Mouse (Mus musculus): Measurements from ENCODE around the gene Cygb.
A peak's percentile ranks its signal among the peaks of the same experiment; 100 is the strongest.
"Not testable (repeated sequence)": the region's sequence is repeated elsewhere in the genome, so short reads cannot be mapped to it uniquely, and the experiment has no call there.

Gene Cygb

DNA sequence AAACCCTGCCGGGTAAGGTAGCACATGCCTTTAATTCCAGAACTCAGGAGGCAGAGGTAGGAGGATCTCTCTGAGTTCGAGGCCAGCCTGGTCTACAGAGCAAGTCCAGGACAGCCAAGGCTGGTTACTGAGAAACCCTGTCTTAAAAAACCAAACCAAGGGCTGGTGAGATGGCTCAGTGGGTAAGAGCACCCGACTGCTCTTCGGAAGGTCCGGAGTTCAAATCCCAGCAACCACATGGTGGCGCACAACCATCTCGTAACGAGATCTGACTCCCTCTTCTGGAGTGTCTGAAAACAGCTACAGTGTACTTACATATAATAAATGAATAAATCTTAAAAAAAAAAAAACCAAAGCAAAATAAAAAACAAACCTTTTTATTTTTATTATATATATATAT is 17.5 kb downstream of the Cygb start:
- not testable (repeated sequence) for DNase-seq (ENCODE audit: low spot score in 2 of 2)

DNA sequence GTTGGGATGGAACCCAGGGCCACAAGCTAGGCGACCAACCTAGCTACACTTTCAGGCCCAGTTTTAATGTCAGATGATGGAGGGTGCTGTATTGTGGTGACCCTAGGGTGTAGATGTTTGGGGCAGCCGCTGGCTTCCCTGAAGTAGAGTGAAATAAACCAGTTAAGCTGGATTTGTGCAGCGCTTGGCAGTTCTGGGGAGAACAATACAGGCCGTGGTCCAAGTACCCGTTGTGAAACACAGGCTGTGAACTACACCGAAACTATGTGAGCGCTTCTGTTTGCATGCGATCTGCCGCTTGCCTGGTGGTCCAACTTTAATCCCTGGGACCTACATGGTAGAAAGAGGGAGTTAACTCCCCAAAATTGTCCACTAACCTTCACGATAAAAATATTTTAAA is 21.2 kb downstream of the Cygb start:
- no peak for DNase-seq (ENCODE audit: low spot score in 2 of 2)

DNA sequence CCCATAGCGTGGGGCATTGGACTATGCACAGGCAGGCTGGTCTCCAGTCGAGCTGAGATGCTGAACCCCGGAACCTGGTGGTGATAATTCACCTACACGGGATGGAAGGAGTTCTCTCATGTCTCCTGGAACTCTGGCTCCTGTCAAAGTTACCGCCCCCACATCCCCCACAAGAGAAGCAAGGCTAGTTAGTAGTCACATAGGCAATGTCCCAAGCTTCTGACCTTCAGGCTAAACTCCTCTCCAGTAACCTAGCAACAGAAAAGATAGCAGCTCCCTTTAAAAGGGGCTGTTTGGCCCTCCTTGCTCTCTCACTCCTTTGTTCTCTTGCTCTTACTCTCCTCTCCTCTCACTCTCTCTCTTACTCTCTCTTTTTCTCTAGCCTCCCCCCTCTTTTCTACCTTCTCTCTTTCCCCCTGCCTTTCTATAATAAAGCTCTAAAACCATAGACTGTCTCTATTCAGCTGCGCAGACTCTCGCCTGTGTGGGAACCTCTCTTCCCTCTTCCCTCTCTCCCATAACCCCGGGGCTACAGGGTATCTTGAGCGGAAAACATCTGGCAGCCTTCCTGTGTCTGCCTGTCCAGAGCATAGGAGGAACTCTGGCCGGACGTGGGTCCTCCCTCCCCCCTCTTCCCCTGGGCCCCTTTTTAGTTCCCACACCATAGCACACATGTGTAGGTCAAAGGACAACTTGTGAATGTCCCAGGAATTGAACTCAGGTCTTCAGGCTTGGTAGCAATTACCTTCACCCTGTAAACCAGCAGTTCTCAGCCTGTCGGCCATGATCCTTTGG is 23.7 kb downstream of the Cygb start:
- DNase-seq (ENCODE audit: low spot score in 2 of 2): no peak

DNA sequence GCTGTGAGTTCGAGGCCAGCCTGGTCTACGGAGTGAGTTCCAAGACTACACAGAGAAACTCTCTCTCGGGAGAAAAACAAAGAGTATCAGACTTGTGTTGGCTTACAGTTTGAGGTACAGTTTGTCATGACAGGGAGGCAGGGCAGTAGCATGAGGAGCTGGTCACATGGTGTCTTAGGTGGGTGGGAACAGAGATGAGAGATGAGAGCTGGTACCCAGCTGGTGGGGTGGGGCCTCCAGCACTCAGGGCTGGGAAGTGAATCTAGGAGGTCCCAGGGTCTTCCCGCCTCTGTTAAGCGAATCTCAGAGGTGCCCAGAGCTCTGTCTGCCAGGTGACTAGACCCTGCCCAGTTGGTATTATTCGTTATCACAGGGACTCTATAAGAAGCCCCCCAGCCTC is 24.6 kb downstream of the Cygb start:
- no peak for DNase-seq (ENCODE audit: low spot score in 2 of 2)

GRCm38 (mm10) chr11:116628712-116629111 is 25.4 kb downstream of the Cygb start:
- peak; percentile 64 to 89 for DNase-seq (ENCODE audit: low spot score in 2 of 2)

GRCm38 (mm10) chr11:116627072-116628020 is 26.8 kb downstream of the Cygb start:
- DNase-seq (ENCODE audit: low spot score in 2 of 2): no peak

- DNase-seq (ENCODE audit: low spot score in 2 of 2): no peak
These were observed 27.6 kb downstream of the Cygb start, which contains the start of gene Rhbdf2 for GRCm38 (mm10) chr11:116626299-116627071. Rhbdf2 (minus strand) TSS chr11:116627019.

GRCm38 (mm10) chr11:116625081-116626000 is 28.8 kb downstream of the Cygb start:
- no peak for DNase-seq (ENCODE audit: low spot score in 2 of 2)

DNA sequence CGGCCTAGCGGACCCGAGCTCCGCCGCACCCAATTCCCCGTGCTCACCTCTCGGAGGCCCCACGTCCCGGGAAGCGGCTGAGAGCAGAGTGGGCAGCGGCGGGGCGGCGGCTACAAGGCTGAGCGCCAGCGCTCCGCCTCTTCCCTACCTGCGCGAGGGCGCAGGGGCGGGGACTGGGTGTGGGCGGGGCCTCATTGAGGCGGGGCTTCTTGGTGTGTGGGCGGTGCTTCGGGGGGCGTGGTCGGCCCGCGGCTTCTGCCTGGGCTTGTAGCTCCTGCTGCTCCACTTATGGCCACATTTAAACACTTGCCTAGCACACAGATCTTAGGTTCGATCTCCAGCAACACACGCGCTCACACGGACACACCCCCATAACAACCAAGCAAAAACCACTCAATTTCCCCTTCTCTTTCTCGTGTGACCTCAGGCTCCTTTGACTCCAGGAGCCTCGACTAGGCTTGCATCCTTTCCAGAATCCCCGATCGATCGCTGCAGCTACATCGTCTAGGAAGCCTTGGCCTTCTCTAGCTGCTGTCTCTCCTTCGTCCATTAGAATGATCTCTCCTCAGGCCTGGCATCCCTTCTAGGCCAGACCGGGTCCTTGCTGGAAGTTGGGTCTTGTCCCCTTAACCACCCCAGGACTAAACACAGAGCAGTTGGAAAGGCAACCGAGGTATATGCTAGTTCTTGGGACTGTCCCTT is 29.8 kb downstream of the Cygb start:
- DNase-seq (ENCODE audit: low spot score in 2 of 2): no peak

- no peak for DNase-seq (ENCODE audit: low spot score in 2 of 2)
These were observed 30.6 kb downstream of the Cygb start for GRCm38 (mm10) chr11:116623281-116624124.

DNA sequence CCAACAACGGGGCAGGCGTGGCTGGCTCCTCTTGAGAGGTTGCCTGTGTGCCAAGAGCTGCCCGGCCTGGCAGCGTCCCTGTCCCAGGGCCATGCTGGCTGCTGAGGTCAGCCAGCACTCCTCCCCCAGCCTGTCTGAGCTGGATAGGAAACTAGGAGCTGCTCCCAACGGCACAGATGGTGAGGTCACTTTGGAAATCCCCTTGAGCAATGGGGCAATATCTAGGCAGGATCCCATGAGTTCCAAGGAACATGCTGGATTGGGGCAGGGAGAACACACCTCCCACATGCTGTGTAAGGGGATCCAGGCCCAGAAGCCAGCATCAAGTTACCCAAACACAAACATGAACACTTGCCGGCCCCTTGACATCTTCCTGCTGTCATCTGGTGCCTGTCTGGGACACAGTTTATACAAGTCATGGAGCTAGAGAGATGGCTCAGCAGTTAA is 32.8 kb downstream of the Cygb start:
- no peak for DNase-seq (ENCODE audit: low spot score in 2 of 2)

GRCm38 (mm10) chr11:116620559-116621253 is 33.4 kb downstream of the Cygb start:
- no peak for DNase-seq (ENCODE audit: low spot score in 2 of 2)

DNA sequence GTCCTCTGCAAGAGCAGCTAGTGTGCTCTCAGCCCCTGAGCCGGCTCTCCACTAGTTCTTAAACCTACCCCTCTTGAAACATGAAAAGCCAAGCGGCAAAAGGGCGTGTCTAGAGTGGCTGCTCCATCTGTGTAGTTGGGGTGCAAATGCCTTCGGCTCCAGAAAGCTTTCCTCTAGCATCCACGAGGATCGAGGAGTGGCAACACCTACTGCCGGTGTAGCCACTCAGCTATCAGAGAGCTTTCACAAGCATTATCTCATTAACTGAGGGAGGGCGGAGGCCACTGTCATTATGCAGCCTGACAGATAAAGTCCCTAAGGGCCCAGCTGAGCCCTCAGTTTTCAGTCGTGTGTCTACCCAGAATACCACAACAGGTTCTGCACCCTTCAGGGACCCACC is 34.0 kb downstream of the Cygb start:
- DNase-seq (ENCODE audit: low spot score in 2 of 2): no peak

DNA sequence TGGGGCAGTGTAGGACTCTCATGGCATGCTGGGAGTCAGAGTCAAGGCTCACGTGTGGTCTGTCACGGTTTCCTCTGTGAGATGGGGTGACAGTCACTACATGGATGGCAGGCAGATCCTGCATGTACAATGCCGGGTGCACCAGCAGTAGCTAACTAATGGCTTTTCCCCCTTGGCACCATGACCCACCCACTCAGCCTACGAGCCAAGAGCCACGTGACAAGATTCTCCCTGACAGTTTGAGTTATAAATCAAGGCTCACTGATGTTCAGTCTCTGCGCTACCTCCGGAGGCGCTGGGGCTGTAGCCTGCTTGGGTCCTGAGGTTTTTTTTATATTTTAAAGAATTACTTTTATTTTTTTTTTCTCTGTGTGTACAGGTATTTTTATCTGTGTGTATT is 34.6 kb downstream of the Cygb start:
- no peak for DNase-seq (ENCODE audit: low spot score in 2 of 2)

GRCm38 (mm10) chr11:116619156-116619555 is 35.0 kb downstream of the Cygb start:
- no peak for DNase-seq (ENCODE audit: low spot score in 2 of 2)

DNA sequence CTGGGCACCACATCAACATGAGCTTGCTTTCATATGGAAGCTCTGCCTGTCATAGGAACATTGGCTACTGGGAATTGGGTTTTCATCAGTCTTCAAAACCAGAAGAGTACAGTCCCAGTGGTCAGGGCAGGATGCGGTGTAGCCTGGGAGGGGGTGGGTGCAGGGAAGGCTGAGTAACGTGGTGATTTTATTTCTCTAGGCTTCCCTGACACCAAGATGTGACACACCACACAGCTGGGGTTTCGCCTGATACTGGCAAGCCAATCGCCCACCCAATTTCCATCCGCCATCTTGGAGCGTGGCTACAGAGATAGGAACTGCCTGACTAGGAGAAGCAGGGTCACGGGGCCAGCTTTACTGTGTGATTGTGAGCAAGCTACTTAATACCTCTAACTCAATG is 35.4 kb downstream of the Cygb start:
- no peak for DNase-seq (ENCODE audit: low spot score in 2 of 2)

DNA sequence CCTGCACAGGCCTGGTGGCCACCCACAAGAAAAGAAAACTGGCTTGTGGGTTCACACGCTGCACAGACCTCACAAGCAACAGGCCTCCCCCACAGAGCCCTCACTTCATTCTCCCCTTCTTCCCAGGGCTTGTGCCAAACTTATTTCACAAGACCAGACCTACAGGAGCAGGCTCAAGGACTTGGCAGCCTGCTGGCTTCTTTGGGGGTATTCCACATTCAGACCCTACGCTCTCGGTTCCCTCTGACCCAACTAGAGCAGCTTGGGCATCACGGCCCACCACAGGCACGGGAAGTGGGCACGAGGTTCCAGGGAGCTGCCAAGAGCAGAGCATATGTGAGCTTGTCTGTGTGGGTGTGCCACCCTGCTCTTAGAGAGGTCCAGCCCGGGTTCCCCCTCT is 36.5 kb downstream of the Cygb start:
- DNase-seq (ENCODE audit: low spot score in 2 of 2): no peak

GRCm38 (mm10) chr11:116616438-116617118 is 37.5 kb downstream of the Cygb start:
- DNase-seq (ENCODE audit: low spot score in 2 of 2): no peak

All from frontal cortex, postnatal 14 days (tissue).